Mouse (Mus musculus): ENCODE results near the gene Lce1k.
"Not testable (repeated sequence)": the region's sequence is repeated elsewhere in the genome, so short reads cannot be mapped to it uniquely, and the experiment has no call there.

The Lce1k gene

DNA sequence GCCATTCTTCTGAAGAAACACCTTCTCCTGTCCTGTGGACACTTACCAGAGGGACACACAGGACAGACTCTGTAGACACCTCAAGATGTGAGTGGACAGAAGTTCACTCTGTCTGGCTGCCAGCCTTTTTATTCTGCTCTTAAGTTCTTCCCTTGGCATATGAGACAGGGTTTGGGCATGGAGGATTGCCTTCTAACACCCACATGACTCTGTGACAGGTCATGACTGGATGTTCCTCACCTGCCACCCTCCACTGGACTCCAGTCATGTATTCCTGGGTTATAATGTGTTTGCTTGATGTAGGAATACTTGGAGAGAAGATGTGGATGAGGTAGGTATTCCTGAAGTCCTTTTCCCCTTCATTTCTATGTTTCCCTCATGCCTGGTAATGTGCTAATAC lies at the start of gene Lce1k:
Gene Lce1k, minus strand, starts transcription at position 101 of the 400 bp plus-strand sequence.
- DNase-seq (ENCODE audit: low spot score) = no peak

DNA sequence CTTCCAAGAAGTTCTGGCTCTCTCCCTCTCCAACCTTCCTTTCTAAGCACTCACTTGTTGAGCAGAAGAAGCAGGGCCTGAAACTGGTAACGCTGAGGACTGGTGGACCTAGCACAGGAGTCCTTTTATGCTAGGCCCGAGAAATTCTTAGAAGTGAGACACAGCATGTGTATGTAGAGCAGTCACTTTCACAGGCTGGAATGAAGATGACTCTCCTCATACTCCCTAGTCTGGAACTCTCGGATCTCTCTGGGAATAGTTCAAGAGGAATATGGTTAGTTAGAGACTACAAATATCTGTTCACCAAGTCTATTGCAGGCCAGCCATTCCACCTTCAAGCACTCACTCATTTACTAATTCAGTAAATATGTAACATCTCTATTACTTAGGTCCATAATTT lies 43.5 kb upstream of the Lce1k start, which contains the start of gene Lce1l:
Gene Lce1l, minus strand, starts transcription at position 101 of the 400 bp plus-strand sequence.
- DNase-seq (ENCODE audit: low spot score) = no peak

GRCm38 (mm10) chr3:92827108-92827507 lies 19.4 kb upstream of the Lce1k start, which contains the start of gene Kprp:
Kprp (minus strand) TSS chr3:92827247.
- DNase-seq (ENCODE audit: low spot score) = no peak

DNA sequence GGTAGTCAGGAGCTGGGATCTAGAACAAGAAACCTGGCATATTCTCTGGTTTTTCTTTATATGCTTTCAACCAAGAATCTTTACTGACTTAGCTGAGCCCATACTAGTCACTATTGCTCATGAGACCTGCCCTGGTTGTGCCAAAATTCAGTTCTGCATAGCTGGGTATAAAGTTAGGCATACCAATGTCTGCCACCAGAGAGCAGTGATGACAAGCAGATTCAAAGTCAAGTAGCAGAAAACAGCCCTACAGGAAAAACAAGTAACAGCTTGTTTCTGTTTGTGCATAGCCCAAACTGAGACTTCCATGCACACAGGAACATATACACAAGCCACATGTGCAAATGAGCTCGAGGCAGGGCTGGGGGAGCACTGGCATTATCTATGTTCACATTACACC lies 18.1 kb upstream of the Lce1k start:
- no peak for DNase-seq (ENCODE audit: low spot score)

- DNase-seq (ENCODE audit: low spot score) = not testable (repeated sequence)
Measured at GRCm38 (mm10) chr3:92816036-92816435, 8.3 kb upstream of the Lce1k start.

DNA sequence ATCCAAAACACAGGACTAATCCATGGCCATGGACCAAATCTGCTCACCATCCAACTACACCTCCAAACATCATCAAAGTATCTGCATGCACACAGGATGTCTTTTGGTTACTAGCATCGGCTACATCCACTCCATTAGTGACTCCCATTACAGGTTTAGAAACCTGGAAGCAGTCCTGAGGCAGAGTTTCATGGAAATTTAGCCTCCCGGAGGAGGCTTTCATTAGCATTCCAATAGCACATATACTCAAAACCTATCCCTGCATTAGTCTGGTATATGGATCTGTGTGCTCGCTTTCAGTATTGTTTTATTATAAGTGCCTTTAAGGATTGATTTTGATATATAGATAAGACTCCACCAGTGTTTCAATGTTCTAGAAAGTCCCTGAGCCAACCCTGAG lies 7.9 kb upstream of the Lce1k start:
- no peak for DNase-seq (ENCODE audit: low spot score)

GRCm38 (mm10) chr3:92790414-92790813 lies 17.3 kb downstream of the Lce1k start, which contains the start of gene Lce1j:
Lce1j (minus strand) TSS chr3:92790514.
- no peak for DNase-seq (ENCODE audit: low spot score)

- no peak for DNase-seq (ENCODE audit: low spot score)
Measured at GRCm38 (mm10) chr3:92778799-92779198, 28.9 kb downstream of the Lce1k start, which contains the start of gene Lce1i. Lce1i (minus strand) TSS chr3:92778899.

GRCm38 (mm10) chr3:92771573-92771972 lies 36.1 kb downstream of the Lce1k start:
- no peak for DNase-seq (ENCODE audit: low spot score)

GRCm38 (mm10) chr3:92764965-92765364 lies 42.7 kb downstream of the Lce1k start, which contains the start of gene Lce1h:
Lce1h (minus strand) TSS chr3:92765065.
- no peak for DNase-seq (ENCODE audit: low spot score)
